Mouse (Mus musculus) lung, postnatal 0 days (tissue): Measurements from ENCODE around the gene Sit1. TPM values are rescaled to one million over a fixed set of nuclear protein-coding genes. Genes with fewer than 3 reads are reported as not detected.
"Not testable (repeated sequence)": the region's sequence is repeated elsewhere in the genome, so short reads cannot be mapped to it uniquely, and the experiment has no call there.

Source experiments
- ATAC-seq: fragments of 200-750 bp; cut with Nextera tagmentation; 2 replicates; pipeline ENCODE4 v1.8.0; 2017; ENCODE audit warnings: moderate library complexity
- DNase-seq: peaks from one replicate; pipeline ENCODE4 v3.0.0-alpha.2; 2016; ENCODE audit warnings: low spot score
- H3K27ac ChIP-seq: fragments of 300-500 bp; sonication (generic); 2 replicates; pipeline ENCODE4 v1.5.1; 2014; ENCODE audit warnings: antibody characterized with exemption, mild to moderate bottlenecking, low read length, mixed read lengths
- H3K27me3 ChIP-seq: fragments of 300-500 bp; sonication (generic); replicated peaks from 2 replicates; pipeline ENCODE4 v1.6.1; 2014; ENCODE audit warnings: low read length, mixed read lengths; ENCODE audit not compliant: insufficient read depth
- H3K36me3 ChIP-seq: fragments of 300-500 bp; sonication (generic); 2 replicates; pipeline ENCODE4 v1.6.1; 2014; ENCODE audit warnings: low read length, mixed read lengths; ENCODE audit not compliant: insufficient read depth
- H3K4me1 ChIP-seq: fragments of 300-500 bp; sonication (generic); 2 replicates; pipeline ENCODE4 v1.6.1; 2014; ENCODE audit warnings: antibody characterized with exemption, low read depth, low read length, mixed read lengths; ENCODE audit not compliant: insufficient read depth
- H3K4me2 ChIP-seq: fragments of 300-500 bp; sonication (generic); replicated peaks from 2 replicates; pipeline ENCODE4 v1.6.1; 2014; ENCODE audit warnings: low read depth, mild to moderate bottlenecking, low read length, moderate library complexity, mixed read lengths
- H3K4me3 ChIP-seq: fragments of 300-500 bp; sonication (generic); 2 replicates; pipeline ENCODE4 v1.5.1; 2014; ENCODE audit warnings: low read depth, low read length
- H3K9ac ChIP-seq: fragments of 300-500 bp; sonication (generic); replicated peaks from 2 replicates; pipeline ENCODE4 v1.6.1; 2014; ENCODE audit warnings: low read depth, mild to moderate bottlenecking
- H3K9me3 ChIP-seq: fragments of 300-500 bp; sonication (generic); 2 replicates; pipeline ENCODE4 v1.6.1; 2016; ENCODE audit warnings: low read length, mixed read lengths
- CTCF ChIP-seq: IDR thresholded peaks from 2 replicates; pipeline ENCODE4 v1.5.1; 2016; ENCODE audit warnings: antibody characterized with exemption, mild to moderate bottlenecking
- EP300 ChIP-seq: IDR thresholded peaks from 2 replicates; pipeline ENCODE4 v1.6.1; 2016; ENCODE audit warnings: antibody characterized with exemption, mild to moderate bottlenecking, control low read depth
- WGBS: fragments of 180-500 bp; shearing (Covaris S2); extraction: QIAGEN DNeasy Blood & Tissue Kit; methylation state at CpG from one replicate; pipeline ENCODE4 v1.1.7; 2014; 5-methylcytosine and 5-hydroxymethylcytosine counted together
- polyA plus RNA-seq: library from polyadenylated mRNA; unstranded; fragments of >200 nt; fragmentation: Nextera tagmentation; extraction: Ambion mirVana; gene quantifications from 2 replicates; pipeline ENCODE4 v1.2.1, GENCODE M21; 2015

Sit1 gene
- polyA plus RNA-seq, 1 experiment from 2014 or later, result not detected

GRCm38 (mm10) chr4:43489611-43490010 is 6.1 kb upstream of the Sit1 start:
- ATAC-seq (no peak), DNase-seq (no peak)
- Histone ChIP-seq H3K9me3 (no peaks in the 10 kb centered on the region), H3K27ac (no peak overlapping the region), H3K4me2 (no peak overlapping the region), H3K36me3 (no peaks in the 10 kb centered on the region), H3K4me3 (no peak overlapping the region), H3K4me1 (no peaks in the 10 kb centered on the region), H3K27me3 (no peaks in the 10 kb centered on the region), H3K9ac (no peak overlapping the region)
- TF ChIP-seq EP300, result no peak
- TF ChIP-seq CTCF, result no peak
- 95% methylated on average over 3 of the region's 3 CpGs for WGBS

DNA sequence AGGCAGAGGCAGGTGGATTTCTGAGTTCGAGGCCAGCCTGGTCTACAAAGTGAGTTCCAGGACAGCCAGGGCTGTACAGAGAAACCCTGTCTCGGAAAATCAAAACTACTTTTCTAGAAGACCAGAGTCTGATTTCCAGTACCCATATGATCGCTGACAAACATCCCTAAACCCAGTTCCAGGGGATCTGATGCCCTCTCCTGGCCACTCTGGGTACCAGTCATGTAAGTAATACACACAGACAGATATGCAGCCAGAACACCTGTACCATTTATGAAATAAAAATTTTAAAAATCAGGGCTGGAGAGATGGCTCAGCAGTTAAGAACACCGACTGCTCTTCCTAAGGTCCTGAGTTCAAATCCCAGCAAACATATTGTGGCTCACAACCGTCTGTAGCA is 2.1 kb upstream of the Sit1 start:
- 85% methylated on average over 5 of the region's 5 CpGs for WGBS
- H3K4me2 ChIP-seq, H3K9me3 ChIP-seq: not testable (repeated sequence)

GRCm38 (mm10) chr4:43482591-43482990 is 943 bp downstream of the Sit1 start:
- Histone ChIP-seq H3K9ac (no peak overlapping the region), H3K9me3 (no peaks in the 10 kb centered on the region), H3K4me2 (no peak overlapping the region), H3K27ac (no peak overlapping the region), H3K4me1 (peaks cover 3% of the 10 kb centered on the region; the same call in 1 of the 2 replicates), H3K36me3 (no peaks in the 10 kb centered on the region), H3K4me3 (no peak overlapping the region), H3K27me3 (no peaks in the 10 kb centered on the region)
- ATAC-seq, result no peak
- WGBS, result 57% methylated on average over 10 of the region's 10 CpGs
- DNase-seq, result no peak
- TF ChIP-seq EP300 (no peak), CTCF (no peak)

More for the DNA sequence above, 2.1 kb upstream of the Sit1 start:
- not testable (repeated sequence) for DNase-seq, H3K36me3 ChIP-seq, H3K27ac ChIP-seq, H3K4me1 ChIP-seq, H3K27me3 ChIP-seq, ATAC-seq, H3K9ac ChIP-seq, H3K4me3 ChIP-seq

DNA sequence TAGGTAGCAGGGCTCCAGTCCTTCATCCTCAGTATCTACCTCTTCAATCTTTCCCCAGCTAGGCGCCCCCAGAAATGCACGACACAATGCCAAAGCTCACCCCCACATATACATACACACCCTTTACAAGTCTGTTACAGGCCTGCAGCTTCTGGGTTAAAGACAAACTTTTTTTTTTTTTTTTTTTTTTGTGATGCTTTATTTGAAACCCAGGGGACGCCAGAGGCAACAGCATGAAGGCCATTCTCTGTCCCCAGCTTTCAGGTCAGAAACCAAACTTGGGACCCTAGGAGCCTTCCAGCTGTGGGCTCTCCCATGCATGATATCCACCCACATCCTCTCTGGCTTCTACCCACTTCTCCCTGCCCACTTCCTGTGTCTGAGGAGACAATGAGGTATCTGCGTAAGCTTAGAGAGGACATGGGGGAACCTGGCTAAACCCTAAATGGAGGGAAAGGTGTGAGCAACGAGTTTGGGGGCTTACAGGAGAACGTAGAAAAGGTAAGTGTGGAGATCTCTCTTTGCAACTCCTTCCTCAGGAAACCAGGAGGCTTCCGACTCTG is 1.6 kb downstream of the Sit1 start:
- Histone ChIP-seq H3K27me3 (no peaks in the 10 kb centered on the region), H3K4me2 (no peak overlapping the region), H3K27ac (no peak overlapping the region), H3K9me3 (no peaks in the 10 kb centered on the region), H3K36me3 (no peaks in the 10 kb centered on the region), H3K9ac (no peak overlapping the region), H3K4me1 (peaks cover 3% of the 10 kb centered on the region; the same call in 1 of the 2 replicates), H3K4me3 (no peak overlapping the region)
- DNase-seq (no peak), ATAC-seq (no peak)
- TF ChIP-seq EP300, result no peak
- TF ChIP-seq CTCF, result no peak
- 52% methylated on average over 7 of the region's 7 CpGs for WGBS

DNA sequence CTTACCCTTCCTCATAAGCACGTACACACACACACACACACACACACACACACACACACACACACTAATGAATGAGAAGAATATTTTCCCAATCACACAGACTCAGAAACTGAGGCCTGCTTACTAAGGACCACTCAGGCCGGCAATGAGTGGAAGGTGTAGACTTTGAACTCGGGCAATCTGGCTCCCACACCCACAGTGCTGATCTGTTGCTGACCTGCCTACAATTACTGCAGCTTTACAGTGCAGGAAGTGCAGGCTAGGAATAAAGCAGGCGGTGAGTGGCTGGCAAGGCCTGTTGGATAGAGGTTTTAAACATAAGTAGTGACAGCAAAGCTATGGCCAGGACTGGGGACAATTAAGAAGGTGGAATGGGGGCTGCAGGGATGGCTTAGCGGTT is 2.5 kb downstream of the Sit1 start:
- no peak overlapping the region for H3K9ac ChIP-seq
- no peak overlapping the region for H3K4me2 ChIP-seq
- H3K9me3 ChIP-seq, result no peaks in the 10 kb centered on the region
- DNase-seq (no peak), ATAC-seq (no peak)
- H3K27me3 ChIP-seq, result no peaks in the 10 kb centered on the region
- no peak overlapping the region for H3K27ac ChIP-seq
- H3K36me3 ChIP-seq, result no peaks in the 10 kb centered on the region
- WGBS, result 81% methylated on average over 5 of the region's 5 CpGs
- H3K4me1 ChIP-seq, result peaks cover 3% of the 10 kb centered on the region; the same call in 1 of the 2 replicates
- TF ChIP-seq CTCF (no peak), EP300 (no peak)
- no peak overlapping the region for H3K4me3 ChIP-seq

DNA sequence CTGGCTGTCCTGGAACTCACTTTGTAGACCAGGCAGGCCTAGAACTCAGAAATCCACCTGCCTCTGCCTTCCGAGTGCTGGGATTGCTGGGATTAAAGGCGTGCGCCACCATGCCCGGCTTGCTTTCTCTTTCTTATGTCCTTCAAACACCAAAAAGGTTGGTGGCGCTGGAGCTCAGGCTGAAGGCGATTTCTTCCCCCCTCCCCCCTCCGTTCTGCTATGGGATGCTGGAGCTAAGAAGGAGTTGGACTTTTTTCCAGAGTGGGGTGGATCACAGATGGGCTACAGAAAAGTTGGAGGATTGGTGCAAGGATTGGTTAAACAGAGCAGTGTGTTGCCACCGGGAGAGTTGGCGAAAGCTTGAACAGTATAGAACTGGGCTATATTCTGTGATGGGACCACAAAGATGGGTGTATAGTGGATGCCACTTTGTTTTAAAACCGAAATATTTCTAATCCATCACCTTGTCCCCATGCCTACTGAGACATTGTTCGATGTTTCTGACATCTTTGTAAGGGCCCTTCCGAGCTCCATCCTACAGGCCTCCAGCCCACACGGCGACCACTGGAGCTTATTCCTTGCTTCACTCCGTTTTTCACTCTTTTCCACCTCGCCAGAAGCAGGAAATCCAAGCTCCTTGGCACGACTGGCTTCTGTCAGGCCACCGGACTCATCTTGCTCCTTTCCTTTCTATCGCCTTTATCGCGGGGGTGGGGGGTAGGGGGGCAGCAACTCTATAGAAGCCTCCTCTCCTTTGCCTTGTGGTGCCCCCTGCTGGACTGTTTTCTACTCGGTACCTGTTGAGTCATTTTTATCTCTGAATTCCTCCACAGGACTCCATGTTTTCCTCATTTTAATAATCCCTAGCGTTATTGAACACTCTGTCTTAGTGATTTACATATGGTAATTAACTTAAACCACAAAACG is 4.4 kb downstream of the Sit1 start:
- DNase-seq (peak; percentile 76), ATAC-seq (peak; percentile 40)
- Histone ChIP-seq H3K9ac (no peak overlapping the region), H3K36me3 (no peaks in the 10 kb centered on the region), H3K4me3 (no peak overlapping the region), H3K27ac (no peak overlapping the region), H3K4me1 (peaks cover 3% of the 10 kb centered on the region; the same call in 1 of the 2 replicates), H3K27me3 (no peaks in the 10 kb centered on the region), H3K9me3 (no peaks in the 10 kb centered on the region), H3K4me2 (peak overlapping the region; percentile 27; the same call in 1 of the 2 replicates)
- no peak for TF ChIP-seq EP300
- peak; percentile 75 for TF ChIP-seq CTCF
- 46% methylated on average over 24 of the region's 24 CpGs for WGBS
